Mouse (Mus musculus) left cerebral cortex, postnatal 14 days (tissue): ENCODE measurements at regions not wholly inside any gene's neighbourhood (a gene's known extent, or its start where the extent isn't known, plus 50 kb on each side); places are given as distances from the start of the nearest gene placed in this dataset.
"Not testable (repeated sequence)": the region's sequence is repeated elsewhere in the genome, so short reads cannot be mapped to it uniquely, and the experiment has no call there.

Source experiments
- DNase-seq, 2 experiments: peaks; one replicate each; pipeline ENCODE4 v3.0.0; 2021 to 2022; ENCODE audit warnings: low spot score in 2 of 2, mixed read lengths in 1 of 2
- intact Hi-C: fragments of 180-260 bp; cut with DNase I; formaldehyde crosslinking; loops from one replicate; pipeline ENCODE4 v1.15.1; 2025

DNA sequence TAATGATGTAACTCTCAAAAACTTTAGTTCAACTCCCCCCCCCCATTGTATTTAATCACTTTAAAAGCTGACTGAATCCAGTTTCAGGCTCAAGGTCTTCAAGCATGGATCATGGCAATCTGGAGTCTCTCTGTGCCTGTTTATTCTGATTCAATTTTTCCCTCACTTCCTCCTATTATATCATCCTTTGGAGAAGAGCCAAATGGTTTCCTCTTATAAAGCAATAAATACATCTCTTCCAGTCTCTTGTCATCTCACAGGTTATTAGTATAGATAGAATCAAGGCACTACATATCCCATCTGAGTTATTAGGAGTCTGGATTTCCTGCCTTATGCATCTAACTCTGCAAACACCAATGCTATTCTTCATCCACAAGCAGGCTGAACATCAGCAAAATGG lies 530.2 kb upstream of the Pdcd1 start:
- no peak for DNase-seq
- intact Hi-C loops = no loop called here

GRCm38 (mm10) chr1:94581650-94582405 lies 529.5 kb upstream of the Pdcd1 start:
- no peak for DNase-seq
- intact Hi-C loops = no loop called here

GRCm38 (mm10) chr1:94532773-94533541 lies 480.6 kb upstream of the Pdcd1 start:
- no peak for DNase-seq
- intact Hi-C loops = no loop called here

DNA sequence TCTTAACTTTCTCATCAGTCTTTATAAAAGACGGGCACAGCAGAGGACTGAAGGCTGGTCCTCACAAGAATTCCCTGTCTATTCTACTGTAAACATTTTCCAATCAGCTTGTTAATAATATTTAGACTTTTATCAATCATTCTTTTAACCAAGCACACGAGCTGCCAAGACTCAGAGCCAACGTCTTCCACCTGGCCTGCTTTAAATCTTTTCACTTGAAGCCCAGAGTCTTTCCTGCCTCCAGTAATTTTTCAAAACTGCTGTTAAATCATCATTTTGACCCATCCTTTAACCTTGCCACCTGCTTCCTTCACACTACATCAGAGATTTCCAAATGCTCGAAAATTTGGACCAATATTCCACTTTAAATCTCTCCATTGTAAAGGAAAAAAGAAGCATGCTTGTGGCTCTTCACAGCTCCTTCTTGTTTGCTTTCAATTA lies 451.7 kb upstream of the Pdcd1 start:
- intact Hi-C loops = no loop called here

DNA sequence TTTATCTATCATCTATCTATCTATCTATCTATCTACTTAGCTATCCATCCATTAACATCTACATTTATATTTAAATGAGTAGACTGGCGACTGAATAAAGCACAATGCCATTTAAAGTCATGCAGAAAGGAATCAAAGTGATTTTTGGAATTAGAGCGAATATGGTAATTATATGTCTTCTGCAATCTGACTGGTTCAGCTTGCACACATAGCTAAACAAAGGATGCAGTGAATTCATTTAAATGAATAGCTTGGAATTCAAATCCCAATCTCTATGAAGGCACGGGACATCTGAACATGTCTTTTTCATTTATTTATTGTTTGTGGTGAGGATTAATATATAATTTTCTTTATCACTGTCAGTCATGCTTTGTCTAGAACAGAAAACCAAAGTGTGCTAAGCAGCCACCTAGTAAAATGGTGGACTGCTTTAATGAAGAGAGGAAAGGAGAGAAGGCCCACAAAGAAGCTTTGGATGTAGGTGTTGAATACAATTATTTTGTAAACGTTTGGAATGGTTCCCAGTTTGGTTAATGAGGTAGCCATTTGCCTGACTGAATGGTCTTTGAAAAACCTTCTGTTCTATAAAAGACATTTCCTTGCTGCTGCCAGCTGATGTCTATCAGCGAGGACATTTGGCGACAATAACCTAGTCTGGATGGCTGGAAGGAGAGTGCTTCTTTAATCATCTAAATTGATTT lies 451.2 kb upstream of the Pdcd1 start:
- intact Hi-C loops = no loop called here
- no peak for DNase-seq

More for the DNA sequence above, 451.7 kb upstream of the Pdcd1 start:
- DNase-seq = no peak

DNA sequence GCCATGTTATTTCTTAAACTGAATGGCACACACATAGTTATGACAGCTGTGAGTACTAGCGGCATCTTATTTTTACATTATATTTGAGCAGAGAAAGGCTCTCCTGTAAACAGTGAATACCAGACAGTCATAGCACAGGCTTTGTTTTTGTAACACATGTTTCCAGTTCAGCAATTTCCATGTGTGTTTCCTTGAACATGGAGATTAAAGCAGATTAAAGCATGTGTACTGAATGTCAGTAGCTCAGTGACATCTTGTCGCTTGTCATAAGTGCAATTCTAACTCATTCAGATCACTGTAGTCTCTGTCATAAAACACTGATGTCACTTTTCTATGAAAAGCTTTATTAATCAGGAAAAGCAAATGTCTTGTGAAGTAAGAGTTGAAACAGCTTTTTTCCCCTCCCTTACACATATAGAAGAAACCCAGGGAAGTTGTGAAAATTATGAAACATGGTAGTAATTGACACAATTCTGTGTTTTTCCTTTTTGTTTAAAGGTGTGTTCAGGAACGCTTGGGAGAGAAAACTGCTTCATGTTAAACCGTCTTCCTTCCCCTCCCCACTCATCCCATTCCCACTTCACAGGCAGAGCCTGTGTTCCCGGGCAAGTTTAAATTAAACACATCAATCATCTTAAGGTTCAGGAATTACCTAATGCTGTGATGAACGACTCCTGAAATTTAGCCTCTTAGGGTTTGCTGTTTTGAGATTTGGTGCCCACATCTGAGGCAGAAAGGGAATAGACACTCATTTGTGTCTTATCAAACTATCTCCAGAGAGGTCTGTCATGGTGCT lies 449.9 kb upstream of the Pdcd1 start:
- no peak for DNase-seq
- intact Hi-C loops = no loop called here

GRCm38 (mm10) chr1:94496992-94497391 lies 444.6 kb upstream of the Pdcd1 start:
- no peak for DNase-seq
- intact Hi-C loops = no loop called here

DNA sequence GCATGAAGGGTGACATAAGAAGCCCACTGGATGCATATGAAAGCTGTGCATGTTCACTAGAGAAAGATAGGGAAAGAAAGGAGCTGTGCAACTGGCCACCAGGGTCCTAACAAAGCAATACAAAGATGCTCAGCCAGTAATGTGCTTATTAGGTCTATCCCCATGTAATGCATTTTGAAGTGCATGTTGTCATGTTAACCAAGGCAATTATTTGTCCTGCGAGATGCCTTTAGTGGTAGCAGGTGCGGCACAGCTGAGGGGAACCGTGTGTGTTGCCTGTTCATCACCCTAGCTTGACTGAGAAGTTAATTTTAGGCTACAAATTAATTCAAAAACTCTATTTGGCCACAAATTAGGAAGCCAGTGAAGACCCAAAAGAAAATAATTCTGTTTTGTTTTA lies 444.0 kb upstream of the Pdcd1 start:
- no peak for DNase-seq
- intact Hi-C loops = no loop called here

DNA sequence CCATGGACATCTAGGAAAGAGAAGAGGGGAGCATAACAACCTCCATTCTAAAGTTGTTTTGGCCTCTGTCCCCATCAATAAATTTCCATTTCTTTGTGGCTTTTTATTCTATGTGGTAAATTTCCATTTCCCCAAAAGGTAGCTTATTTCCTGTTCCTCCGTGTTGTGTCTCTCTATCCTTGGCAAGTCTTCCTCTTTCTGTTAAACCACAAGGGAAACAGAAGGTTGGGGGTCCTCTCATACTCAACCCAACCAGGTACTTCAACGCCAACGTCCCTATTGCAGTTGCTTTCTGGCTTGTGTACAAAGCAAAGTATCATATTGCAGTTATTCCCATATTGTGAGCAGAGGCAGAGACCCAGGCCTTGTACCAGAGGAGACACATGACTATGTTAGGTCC lies 434.7 kb upstream of the Pdcd1 start:
- intact Hi-C loops = no loop called here
- DNase-seq = no peak

- intact Hi-C loops = not testable (repeated sequence)
- DNase-seq = peak; percentile 10 to 23
These were observed 417.5 kb upstream of the Pdcd1 start for GRCm38 (mm10) chr1:94469834-94470233.

- DNase-seq = no peak
- intact Hi-C loops = no loop called here
These were observed 371.4 kb upstream of the Pdcd1 start for GRCm38 (mm10) chr1:94423731-94424130.

- intact Hi-C loops = no loop called here
- peak; percentile 3 to 9 for DNase-seq
These were observed 360.7 kb upstream of the Pdcd1 start for GRCm38 (mm10) chr1:94413043-94413442.

- intact Hi-C loops = no loop called here
- no peak for DNase-seq
These were observed 314.3 kb upstream of the Pdcd1 start for GRCm38 (mm10) chr1:94366606-94367005.

DNA sequence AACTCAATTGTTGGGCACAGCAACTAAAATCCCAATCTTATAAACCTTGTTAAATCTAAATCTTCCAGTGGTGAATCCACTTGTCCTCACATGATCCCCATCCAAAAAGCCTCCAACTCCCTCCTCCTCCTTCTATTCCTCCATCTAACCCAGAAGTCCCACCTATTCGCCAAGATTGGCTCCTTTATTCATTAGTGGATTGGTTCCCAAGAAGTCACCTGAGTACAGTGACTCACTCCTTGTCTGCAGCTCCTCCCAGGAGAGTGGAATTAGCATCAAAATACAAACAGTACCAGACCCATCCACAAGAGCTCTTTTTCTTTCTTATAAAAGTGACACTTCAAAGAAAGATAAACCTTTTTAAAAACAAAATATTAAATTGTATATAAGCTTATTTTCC lies 304.6 kb upstream of the Pdcd1 start:
- intact Hi-C loops = no loop called here
- DNase-seq = no peak

DNA sequence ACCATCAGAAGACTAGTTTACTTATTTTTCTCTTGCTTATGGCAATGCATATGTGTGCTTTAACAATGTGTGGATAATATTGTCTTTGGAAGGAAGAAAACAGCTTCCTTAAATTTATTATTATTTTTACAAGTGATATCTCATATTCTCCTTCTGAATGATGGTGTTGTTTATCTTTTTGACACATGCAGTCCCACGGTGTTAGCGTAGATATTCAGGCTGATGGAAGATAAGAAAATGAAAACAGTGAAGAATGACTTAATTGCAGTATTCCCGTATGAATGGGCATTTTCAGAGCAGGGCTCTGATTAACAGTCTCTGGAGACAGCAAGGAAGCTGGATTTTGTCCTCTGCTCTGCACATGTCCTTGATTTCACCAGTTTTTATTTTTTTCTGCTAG lies 303.5 kb upstream of the Pdcd1 start:
- intact Hi-C loops = no loop called here
- no peak for DNase-seq

DNA sequence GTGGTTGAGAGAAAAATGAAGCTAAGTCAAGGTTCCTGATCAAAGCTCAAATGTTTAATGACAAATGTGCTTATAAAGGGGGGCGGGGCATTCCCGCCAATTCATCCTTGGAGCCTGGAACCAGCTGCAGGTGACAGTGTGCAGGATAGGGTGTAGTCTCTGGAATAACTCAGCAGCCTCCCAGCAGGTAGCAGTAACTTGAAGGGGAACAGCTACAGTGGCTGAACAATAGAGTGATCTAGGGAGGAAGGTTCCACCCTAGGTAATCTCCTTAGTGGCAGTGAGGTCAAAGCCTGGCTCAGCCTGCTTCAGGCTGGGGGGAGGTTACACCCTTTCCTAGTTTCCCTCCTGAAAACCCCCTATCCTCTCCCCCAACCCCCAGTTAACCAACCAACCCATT lies 290.2 kb upstream of the Pdcd1 start:
- intact Hi-C loops = no loop called here
- DNase-seq = no peak

DNA sequence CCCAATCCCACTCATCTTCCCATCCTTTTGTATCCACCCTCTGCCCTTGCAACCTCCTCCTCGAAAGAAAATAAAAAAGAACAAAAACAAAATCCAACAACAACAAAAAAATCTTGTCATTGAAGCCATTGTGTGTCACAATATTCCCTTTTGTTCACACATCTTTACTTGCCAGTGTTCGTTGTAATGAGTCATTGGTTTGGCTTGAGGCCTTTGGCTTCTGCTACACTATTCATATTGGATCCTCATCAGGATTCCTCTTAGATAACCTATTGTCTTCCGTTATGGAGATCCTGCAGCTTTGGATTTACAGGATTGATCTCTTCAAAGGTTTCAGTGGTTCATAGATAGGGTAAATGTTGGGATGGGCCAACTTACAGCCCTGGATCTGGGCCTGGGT lies 288.9 kb upstream of the Pdcd1 start:
- intact Hi-C loops = no loop called here
- no peak for DNase-seq

DNA sequence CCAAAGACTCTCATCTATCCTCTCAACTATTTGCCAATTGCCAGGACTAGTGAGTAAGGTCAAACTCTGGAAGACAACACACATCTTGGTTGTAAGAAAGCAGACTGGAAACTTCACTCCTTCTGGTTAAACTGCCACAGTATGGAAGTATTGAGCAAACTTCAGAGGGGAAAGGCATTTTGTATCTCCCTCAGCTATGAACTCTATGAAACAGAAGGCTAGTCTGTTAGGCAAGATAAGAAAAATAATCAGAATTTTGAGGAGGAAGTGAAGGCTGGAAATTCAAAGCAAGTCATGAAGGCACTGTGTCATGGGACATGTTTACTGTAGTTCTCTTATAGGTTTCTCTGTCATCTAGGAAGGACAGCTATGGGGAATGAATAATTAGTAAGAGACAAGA lies 265.7 kb upstream of the Pdcd1 start:
- intact Hi-C loops = no loop called here

DNA sequence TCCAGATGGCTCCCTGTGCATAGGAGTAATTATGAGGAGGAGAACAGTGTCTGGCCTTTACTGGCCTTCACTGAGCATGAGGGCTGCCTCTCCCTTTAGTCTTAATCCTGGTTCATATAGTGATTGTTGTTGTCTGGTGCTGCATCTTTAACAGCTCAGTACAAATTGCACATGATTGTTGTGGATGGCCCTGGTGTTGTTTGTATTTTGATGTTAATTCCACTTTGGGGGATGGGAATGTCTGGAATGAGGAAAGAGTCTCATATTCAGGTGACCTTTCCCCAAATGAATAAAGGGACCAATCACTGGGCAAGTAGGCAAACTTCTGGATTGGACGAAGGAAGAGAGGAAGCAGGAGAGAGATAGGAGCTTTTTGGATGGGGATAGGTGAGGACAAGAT lies 246.0 kb upstream of the Pdcd1 start:
- intact Hi-C loops = no loop called here
- DNase-seq = no peak

More for the DNA sequence above, 265.7 kb upstream of the Pdcd1 start:
- no peak for DNase-seq

- no peak for DNase-seq
- intact Hi-C loops = no loop called here
These were observed 220.2 kb upstream of the Pdcd1 start for GRCm38 (mm10) chr1:94272569-94272968.
